Mouse (Mus musculus) cerebellum, adult 9-11 months (tissue): ENCODE measurements at regions not wholly inside any gene's neighbourhood (a gene's known extent, or its start where the extent isn't known, plus 50 kb on each side); places are given as distances from the start of the nearest gene placed in this dataset.

Experiments
- DNase-seq: peaks from one replicate; pipeline ENCODE4 v3.0.0; 2022

DNA sequence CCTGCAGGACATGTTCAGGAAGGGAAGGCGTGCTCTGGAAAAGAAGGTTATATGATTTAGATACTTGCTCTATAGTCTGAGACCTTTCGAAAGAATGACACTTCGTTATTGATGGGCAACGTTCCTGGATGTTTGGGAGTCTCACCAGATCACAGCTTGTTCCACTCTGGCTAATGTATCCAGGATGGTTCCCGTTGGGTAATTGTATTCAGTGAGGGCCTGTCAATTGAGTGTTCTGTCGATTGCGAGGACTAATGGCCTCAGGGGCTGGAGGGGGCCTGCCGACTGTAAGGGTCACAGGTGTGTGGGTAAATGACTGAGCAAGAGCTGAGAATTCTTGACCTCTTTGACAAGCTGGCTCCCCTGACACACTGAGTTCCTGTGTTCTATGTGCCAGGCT, 62.4 kb upstream of the Sdk2 start:
- no peak for DNase-seq

DNA sequence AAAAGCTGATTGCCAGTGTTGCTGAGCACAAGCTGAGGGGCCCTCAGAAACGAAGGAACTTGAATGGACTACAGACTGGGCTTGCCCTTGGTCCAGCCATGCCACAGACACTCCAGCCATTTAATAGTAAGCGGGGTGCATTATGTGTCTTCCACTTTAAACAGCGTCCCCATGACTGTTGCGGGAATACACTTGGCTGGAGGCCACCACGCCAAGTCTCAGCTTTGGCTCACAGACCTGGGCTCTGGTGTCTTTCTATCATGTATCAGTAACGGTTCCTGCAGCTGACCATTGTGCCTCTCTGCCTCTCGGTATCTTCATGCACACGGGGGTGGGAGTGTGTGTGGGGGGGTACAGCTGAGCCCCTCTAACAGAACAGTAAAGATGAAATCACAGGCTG, 62.0 kb upstream of the Sdk2 start:
- DNase-seq: no peak

DNA sequence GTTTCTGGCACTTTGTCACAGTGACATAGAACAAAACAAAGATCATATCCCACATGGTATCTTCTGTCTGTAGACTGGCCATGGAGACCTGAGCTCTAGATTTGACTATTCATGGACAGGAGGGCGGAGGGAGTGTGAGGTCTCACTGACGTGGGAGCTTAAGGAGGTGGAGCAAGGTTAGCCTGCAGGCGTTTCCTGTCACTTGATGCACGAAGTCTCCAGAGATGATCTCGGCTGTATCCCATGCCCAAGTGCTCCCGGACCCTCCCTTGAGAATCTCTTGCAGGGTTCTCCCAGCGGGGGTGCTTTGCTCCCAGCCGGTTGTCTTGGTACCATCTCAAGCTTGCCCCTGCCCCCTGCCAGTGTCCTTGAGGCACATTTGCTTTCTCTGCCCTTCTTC, 60.6 kb upstream of the Sdk2 start:
- no peak for DNase-seq

DNA sequence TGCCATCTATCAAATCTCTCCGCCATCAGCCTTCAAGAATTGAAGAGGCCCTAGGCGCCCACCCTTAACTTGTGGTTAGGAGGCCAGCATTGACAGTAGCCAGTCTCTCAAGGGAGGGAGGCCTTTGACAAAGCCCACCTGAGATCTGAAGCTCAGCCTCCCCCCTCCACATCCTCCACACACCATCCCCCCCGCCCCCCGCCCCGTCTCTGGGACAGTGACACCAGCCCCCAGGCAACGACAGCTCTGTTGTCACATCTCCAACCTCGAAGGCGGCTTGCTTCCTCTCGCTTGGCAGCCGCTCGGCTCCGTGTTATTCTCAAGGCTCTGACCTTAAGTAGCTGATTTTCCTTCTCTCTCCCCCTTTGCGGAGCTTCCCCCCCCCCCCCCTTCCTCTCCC, 55.3 kb upstream of the Sdk2 start:
- no peak for DNase-seq

DNA sequence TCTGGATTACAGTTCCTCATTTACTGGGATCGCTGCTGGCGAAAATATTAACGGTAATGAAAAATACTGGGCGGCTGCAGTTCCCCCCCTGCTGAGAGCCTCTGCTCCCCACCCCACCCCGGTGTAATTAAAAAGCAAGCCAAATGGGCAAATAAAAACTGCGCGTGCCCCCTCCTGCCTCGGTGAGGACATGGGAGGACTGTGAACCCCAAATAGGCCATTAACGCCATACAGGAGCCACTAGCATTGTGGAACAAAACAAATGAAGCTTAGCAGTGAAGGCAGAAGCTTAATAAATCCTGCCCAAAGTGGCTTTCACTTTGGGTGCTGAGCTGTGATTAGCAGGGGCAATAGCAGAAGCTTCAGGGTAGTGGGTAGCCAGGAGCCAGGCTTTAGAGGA, 52.3 kb upstream of the Sdk2 start:
- DNase-seq: no peak
